Mouse (Mus musculus): ENCODE measurements around the gene Stt3a. TPM values are rescaled to one million over a fixed set of nuclear protein-coding genes. Genes with fewer than 3 reads are reported as not detected.

The Stt3a gene
- polyA plus RNA-seq (2012; rRNA removed) = 47.4 and 61.2 TPM in 2 replicates

DNA sequence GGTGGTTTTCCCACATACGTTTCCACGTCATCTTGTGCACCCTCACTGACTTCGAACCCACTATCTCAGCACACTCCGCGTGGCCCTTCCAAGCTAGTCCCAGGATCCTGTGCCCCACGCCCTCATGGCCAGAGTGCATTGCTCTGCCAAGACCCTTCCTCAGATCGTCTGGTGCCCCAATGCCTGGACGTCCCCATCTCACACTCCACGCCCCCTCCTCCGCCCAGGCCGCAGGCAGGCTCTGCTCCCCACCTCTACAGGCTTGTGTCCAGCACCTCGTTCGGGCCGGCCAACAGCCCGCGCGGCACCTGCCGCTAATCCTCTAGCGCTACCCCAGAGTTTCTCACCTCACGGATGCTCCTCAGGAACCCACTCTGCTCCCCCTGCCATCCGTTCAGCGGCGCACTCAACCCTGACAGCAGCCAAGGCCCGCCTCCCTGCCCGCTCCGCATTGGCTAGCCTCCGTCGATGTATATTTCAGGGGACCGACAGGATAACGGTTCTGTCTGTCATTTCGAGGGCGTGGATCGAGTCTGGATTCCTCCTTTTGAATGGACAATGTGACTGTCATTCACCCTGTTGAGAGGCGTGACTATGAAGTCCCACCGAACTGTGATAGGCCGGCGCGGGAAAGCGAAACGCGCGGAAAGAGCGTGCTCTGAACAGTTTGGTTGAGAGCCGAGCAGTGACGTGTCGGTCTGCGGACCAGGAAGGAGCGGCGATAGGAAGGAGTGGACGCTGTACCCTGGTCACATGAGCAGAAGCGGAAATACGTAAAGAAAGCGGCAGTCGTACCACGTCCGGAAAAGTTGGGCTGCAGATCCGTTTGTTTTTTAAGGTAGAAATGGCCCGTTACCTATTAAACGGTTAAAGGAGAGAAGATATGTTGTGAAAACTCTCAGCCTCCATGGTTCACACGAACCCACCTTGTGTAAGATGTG, at the start of gene Stt3a:
Stt3a (minus strand) TSS at position 477 of the 941 bp plus-strand sequence.
- DNase-seq = peak; percentile 99 to 100
- no peaks in the 10 kb centered on the region for H3K27me3 ChIP-seq (ENCODE audit: control insufficient read depth, insufficient read depth, low read length)
- peak within 1 kb of the TSS; percentile 75 for H3K27ac ChIP-seq (ENCODE audit: insufficient read depth, low read length)
- TF ChIP-seq CTCF (IDR thresholded peaks at IDR 0.05; ENCODE audit: borderline replicate concordance, insufficient read depth, low read depth, low read length) (no peak), POLR2A (IDR thresholded peaks at IDR 0.05; ENCODE audit: borderline replicate concordance, insufficient read depth, low read length) (peak; percentile 65; the same call in 1 of the 2 replicates)
- WGBS = under 1% methylated on average over 60 of the region's 60 CpGs
- H3K4me3 ChIP-seq (replicated peaks; ENCODE audit: insufficient read depth, low read depth, low read length) = peak within 1 kb of the TSS; percentile 92
- H3K4me1 ChIP-seq (ENCODE audit: control insufficient read depth, insufficient read depth, low read length) = no peaks in the 10 kb centered on the region; the same call in 1 of the 2 replicates

DNA sequence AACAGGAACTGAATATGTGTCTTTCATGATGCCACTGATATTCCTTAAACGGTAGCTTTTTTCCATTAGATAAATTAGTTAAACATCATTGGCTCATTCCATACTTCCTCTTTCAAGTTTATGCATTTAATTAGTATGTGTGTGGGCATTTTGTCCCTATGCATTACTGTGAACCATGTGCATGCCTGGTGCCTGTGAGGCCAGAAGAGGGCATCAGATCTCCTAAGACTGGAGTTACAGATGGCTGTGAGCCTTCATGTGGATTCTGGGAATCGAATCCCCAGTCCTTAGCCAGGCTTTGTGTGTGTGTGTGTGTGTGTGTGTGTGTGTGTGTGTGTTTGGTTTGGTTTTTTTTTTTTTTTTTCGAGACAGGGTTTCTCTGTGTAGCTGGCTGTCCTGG, 47.0 kb upstream of the Stt3a start:
- Histone ChIP-seq H3K4me3 (replicated peaks; ENCODE audit: insufficient read depth, low read depth, low read length) (no peak overlapping the region), H3K27ac (ENCODE audit: insufficient read depth, low read length) (no peak overlapping the region), H3K4me1 (ENCODE audit: control insufficient read depth, insufficient read depth, low read length) (no peaks in the 10 kb centered on the region), H3K27me3 (ENCODE audit: control insufficient read depth, insufficient read depth, low read length) (no peaks in the 10 kb centered on the region)
- TF ChIP-seq POLR2A (IDR thresholded peaks at IDR 0.05; ENCODE audit: borderline replicate concordance, insufficient read depth, low read length) (no peak), CTCF (IDR thresholded peaks at IDR 0.05; ENCODE audit: borderline replicate concordance, insufficient read depth, low read depth, low read length) (no peak)
- DNase-seq = no peak
- 51% methylated on average over 3 of the region's 3 CpGs for WGBS

DNA sequence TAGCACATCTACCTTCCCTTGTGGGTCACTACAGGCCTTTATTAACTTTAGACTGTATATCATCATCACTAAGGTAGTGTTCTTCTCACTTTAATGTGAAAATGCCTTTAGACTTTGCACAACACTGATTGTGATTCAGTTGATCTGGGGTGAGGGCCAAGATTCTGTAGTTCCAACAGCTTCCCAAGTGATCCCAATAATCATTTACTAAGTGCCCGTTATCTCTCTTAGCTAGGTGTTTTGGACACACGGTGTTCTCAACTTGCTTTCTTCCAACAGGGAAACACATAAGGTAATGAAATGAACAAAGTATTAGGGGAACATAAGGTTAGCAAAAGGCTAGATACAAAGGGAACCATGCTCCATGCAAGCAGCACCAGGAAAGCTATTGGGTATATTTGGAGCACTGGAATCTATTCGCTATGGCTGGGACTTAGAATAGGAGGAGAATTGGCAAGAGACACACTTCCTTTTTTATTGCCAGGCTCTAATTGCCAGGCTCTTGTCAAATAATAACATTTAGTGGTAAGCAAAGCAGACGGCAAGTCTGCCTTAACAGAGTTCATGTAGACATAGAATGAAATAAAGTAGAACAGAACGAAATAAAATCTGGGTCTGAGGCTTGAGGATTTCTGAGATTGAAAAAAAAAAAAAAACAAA, 40.8 kb upstream of the Stt3a start:
- WGBS = 67% methylated on average over 5 of the region's 5 CpGs
- no peak for DNase-seq
- TF ChIP-seq CTCF (IDR thresholded peaks at IDR 0.05; ENCODE audit: borderline replicate concordance, insufficient read depth, low read depth, low read length) = no peak
- no peak for TF ChIP-seq POLR2A (IDR thresholded peaks at IDR 0.05; ENCODE audit: borderline replicate concordance, insufficient read depth, low read length)

DNA sequence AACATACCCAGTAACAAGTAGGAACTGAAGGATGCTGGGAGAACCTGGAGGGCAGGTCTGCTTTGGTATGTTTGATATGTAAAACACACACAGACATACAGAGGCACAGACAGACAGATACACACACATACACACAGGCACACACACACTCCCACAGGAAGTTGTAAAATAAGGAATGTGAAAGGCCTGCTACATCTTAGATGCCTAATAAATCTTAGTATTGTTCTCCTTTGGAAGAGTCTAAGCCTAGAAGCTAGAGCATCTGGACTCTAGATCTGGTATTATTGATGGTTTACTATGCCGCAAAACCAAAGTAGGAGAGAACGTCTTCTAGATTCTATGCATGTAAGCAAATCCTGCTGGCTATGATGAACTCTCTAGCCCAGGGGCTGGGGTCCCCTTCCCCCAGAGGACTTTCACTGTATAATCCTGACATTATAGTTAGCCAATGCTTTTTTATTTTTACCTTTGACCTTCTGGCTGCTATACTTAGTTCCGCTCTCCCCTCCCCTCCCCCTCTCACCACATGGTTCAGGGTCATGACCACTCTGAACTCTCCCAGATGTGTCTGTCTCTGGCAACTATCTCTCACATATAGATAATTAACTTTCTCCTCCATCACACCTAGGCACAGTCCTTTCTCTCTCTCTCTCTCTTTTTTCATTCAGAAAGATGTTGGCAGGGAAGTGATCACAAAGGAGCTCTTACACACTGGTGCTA, 37.9 kb upstream of the Stt3a start:
- WGBS = 97% methylated on average over 3 of the region's 3 CpGs
- TF ChIP-seq CTCF (IDR thresholded peaks at IDR 0.05; ENCODE audit: borderline replicate concordance, insufficient read depth, low read depth, low read length) = no peak
- no peak for TF ChIP-seq POLR2A (IDR thresholded peaks at IDR 0.05; ENCODE audit: borderline replicate concordance, insufficient read depth, low read length)
- DNase-seq = no peak

More for the DNA sequence above, 40.8 kb upstream of the Stt3a start:
- H3K4me3 ChIP-seq (replicated peaks; ENCODE audit: insufficient read depth, low read depth, low read length) = no peak overlapping the region
- no peak overlapping the region for H3K27ac ChIP-seq (ENCODE audit: insufficient read depth, low read length)
- no peaks in the 10 kb centered on the region for H3K4me1 ChIP-seq (ENCODE audit: control insufficient read depth, insufficient read depth, low read length)
- H3K27me3 ChIP-seq (ENCODE audit: control insufficient read depth, insufficient read depth, low read length) = no peaks in the 10 kb centered on the region

DNA sequence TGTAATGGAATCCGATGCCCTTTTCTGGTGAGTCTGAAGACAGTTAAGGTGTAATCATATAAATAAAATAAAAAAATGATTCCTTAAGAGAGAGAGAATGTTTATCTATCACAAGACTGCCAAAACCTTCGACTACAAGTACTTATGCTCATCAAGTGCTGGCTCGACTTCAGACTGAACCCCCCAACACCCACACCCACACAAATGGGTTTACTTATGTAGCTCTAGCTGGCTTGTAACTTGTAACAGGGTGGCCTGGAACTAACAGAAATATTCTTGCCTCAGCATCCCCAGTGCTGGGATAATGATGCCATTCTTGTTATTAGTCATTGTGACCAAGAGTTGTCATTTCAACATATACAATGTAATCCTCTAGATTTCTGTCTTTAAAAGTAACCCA, 36.4 kb upstream of the Stt3a start:
- Histone ChIP-seq H3K27me3 (ENCODE audit: control insufficient read depth, insufficient read depth, low read length) (no peaks in the 10 kb centered on the region), H3K4me1 (ENCODE audit: control insufficient read depth, insufficient read depth, low read length) (no peaks in the 10 kb centered on the region), H3K4me3 (replicated peaks; ENCODE audit: insufficient read depth, low read depth, low read length) (no peak overlapping the region), H3K27ac (ENCODE audit: insufficient read depth, low read length) (no peak overlapping the region)
- TF ChIP-seq CTCF (IDR thresholded peaks at IDR 0.05; ENCODE audit: borderline replicate concordance, insufficient read depth, low read depth, low read length) (no peak), POLR2A (IDR thresholded peaks at IDR 0.05; ENCODE audit: borderline replicate concordance, insufficient read depth, low read length) (no peak)
- no peak for DNase-seq
- 82% methylated on average over 3 of the region's 3 CpGs for WGBS

More for the DNA sequence above, 37.9 kb upstream of the Stt3a start:
- Histone ChIP-seq H3K27me3 (ENCODE audit: control insufficient read depth, insufficient read depth, low read length) (no peaks in the 10 kb centered on the region), H3K4me1 (ENCODE audit: control insufficient read depth, insufficient read depth, low read length) (no peaks in the 10 kb centered on the region), H3K4me3 (replicated peaks; ENCODE audit: insufficient read depth, low read depth, low read length) (no peak overlapping the region), H3K27ac (ENCODE audit: insufficient read depth, low read length) (no peak overlapping the region)

DNA sequence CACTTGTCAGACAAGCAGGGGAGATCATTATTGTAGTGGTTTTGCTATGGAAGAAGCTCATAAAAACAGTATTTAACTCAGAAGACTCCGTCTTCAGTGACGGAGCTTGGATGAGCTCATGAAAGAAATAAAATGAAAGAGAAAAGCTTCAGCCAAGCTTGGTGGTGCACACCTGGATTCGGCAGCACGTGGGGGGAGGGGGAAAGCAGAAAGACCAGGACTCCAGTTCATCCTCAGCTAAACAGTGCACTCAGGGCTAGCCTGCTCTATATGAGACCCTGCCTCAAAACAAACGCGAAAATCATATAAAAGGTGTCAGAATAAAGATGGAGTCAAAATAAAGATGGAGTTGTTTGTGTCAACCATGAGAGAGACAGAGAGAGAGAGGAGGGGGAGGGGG, 35.9 kb upstream of the Stt3a start:
- no peaks in the 10 kb centered on the region for H3K27me3 ChIP-seq (ENCODE audit: control insufficient read depth, insufficient read depth, low read length)
- 78% methylated on average over 6 of the region's 6 CpGs for WGBS
- TF ChIP-seq POLR2A (IDR thresholded peaks at IDR 0.05; ENCODE audit: borderline replicate concordance, insufficient read depth, low read length) (no peak), CTCF (IDR thresholded peaks at IDR 0.05; ENCODE audit: borderline replicate concordance, insufficient read depth, low read depth, low read length) (no peak)
- H3K27ac ChIP-seq (ENCODE audit: insufficient read depth, low read length) = no peak overlapping the region
- H3K4me3 ChIP-seq (replicated peaks; ENCODE audit: insufficient read depth, low read depth, low read length) = no peak overlapping the region
- no peak for DNase-seq
- H3K4me1 ChIP-seq (ENCODE audit: control insufficient read depth, insufficient read depth, low read length) = no peaks in the 10 kb centered on the region

DNA sequence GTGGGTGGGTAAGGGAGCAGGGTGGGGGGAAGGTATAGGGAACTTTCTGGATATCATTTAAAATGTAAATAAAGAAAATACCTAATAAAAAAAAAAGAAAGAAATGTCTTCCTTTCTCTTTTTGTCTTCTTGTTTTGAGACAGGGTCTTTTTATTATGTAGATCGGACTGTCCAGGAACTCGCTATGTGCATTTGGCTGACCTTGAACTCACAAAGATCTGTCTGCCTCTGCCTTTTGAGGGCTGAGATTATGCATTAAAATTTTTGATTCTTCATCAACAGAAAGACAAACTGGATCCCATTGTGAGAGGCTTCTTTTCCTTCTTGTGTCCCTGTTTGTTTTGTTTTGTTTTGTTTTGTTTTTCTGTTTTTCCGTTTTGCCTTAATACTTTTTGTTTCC, 35.5 kb upstream of the Stt3a start:
- Histone ChIP-seq H3K27me3 (ENCODE audit: control insufficient read depth, insufficient read depth, low read length) (no peaks in the 10 kb centered on the region), H3K4me1 (ENCODE audit: control insufficient read depth, insufficient read depth, low read length) (no peaks in the 10 kb centered on the region), H3K4me3 (replicated peaks; ENCODE audit: insufficient read depth, low read depth, low read length) (no peak overlapping the region), H3K27ac (ENCODE audit: insufficient read depth, low read length) (no peak overlapping the region)
- no peak for DNase-seq
- 87% methylated on average over 3 of the region's 3 CpGs for WGBS
- TF ChIP-seq CTCF (IDR thresholded peaks at IDR 0.05; ENCODE audit: borderline replicate concordance, insufficient read depth, low read depth, low read length) = no peak
- no peak for TF ChIP-seq POLR2A (IDR thresholded peaks at IDR 0.05; ENCODE audit: borderline replicate concordance, insufficient read depth, low read length)
